Mouse (Mus musculus): ENCODE measurements around the gene Slc12a4.

Gene Slc12a4

GRCm38 (mm10) chr8:105925123-105925522, 40.8 kb downstream of the Slc12a4 start:
- DNase-seq = peak; percentile 66

GRCm38 (mm10) chr8:105919390-105919789, 46.5 kb downstream of the Slc12a4 start:
- DNase-seq = no peak

GRCm38 (mm10) chr8:105900941-105901616, 64.8 kb downstream of the Slc12a4 start:
- no peak for DNase-seq

GRCm38 (mm10) chr8:105900180-105900940, 65.5 kb downstream of the Slc12a4 start, which contains the start of gene Pskh1:
Pskh1 (plus strand) TSS chr8:105900441.
- peak; percentile 94 for DNase-seq

GRCm38 (mm10) chr8:105897801-105898480, 68.0 kb downstream of the Slc12a4 start:
- DNase-seq = peak; percentile 15

Measured in right cerebral cortex, adult 18-20 months (tissue).